Mouse (Mus musculus) cerebellum, adult 2 months (tissue): ENCODE data around the gene Edc3. TPM values are rescaled to one million over a fixed set of nuclear protein-coding genes. Genes with fewer than 3 reads are reported as not detected.
A peak's percentile ranks its signal among the peaks of the same experiment; 100 is the strongest.

Experiments used
- DNase-seq, 2 experiments: peaks; one replicate each; pipeline ENCODE4 v3.0.0; 2021
- H3K27ac ChIP-seq: fragments of 200-500 bp; 2 replicates; pipeline ENCODE4 v1.5.1; 2012; ENCODE audit warnings: low read length, control low read depth, inconsistent platforms; ENCODE audit not compliant: insufficient read depth
- H3K27me3 ChIP-seq: fragments of 200-500 bp; 2 replicates; pipeline ENCODE4 v1.6.1; 2012; ENCODE audit warnings: inconsistent platforms, mild to moderate bottlenecking, low read length, moderate library complexity; ENCODE audit not compliant: control insufficient read depth, insufficient read depth
- H3K4me1 ChIP-seq: fragments of 200-500 bp; 2 replicates; pipeline ENCODE4 v1.6.1; 2011; ENCODE audit warnings: low read length; ENCODE audit not compliant: control insufficient read depth, insufficient read depth
- H3K4me3 ChIP-seq: fragments of 200-500 bp; replicated peaks from 2 replicates; pipeline ENCODE3; 2011; ENCODE audit warnings: mild to moderate bottlenecking, low read depth, low read length, control low read depth; ENCODE audit not compliant: insufficient read depth
- CTCF ChIP-seq: fragments of 200-500 bp; IDR thresholded peaks from 2 replicates; pipeline ENCODE4 v1.5.1; 2011; ENCODE audit warnings: low read depth, mild to moderate bottlenecking, control low read depth, low read length, moderate library complexity, borderline replicate concordance; ENCODE audit not compliant: insufficient read depth
- POLR2A ChIP-seq: fragments of 200-500 bp; IDR thresholded peaks from 2 replicates; pipeline ENCODE4 v1.6.1; 2011; ENCODE audit warnings: low read length, control low read depth, borderline replicate concordance; ENCODE audit not compliant: insufficient read depth
- WGBS: fragments of 180-500 bp; shearing (Covaris S2); methylation state at CpG from one replicate; pipeline ENCODE4 v1.1.7; 2018; 5-methylcytosine and 5-hydroxymethylcytosine counted together
- polyA plus RNA-seq: library from polyadenylated mRNA; depleted of rRNA; stranded (reverse); fragments of >200 nt; gene quantifications from 2 replicates; pipeline ENCODE4 v1.2.3, GENCODE M21; 2012

The Edc3 gene
- polyA plus RNA-seq, 1 experiment = 16.1 TPM

DNA sequence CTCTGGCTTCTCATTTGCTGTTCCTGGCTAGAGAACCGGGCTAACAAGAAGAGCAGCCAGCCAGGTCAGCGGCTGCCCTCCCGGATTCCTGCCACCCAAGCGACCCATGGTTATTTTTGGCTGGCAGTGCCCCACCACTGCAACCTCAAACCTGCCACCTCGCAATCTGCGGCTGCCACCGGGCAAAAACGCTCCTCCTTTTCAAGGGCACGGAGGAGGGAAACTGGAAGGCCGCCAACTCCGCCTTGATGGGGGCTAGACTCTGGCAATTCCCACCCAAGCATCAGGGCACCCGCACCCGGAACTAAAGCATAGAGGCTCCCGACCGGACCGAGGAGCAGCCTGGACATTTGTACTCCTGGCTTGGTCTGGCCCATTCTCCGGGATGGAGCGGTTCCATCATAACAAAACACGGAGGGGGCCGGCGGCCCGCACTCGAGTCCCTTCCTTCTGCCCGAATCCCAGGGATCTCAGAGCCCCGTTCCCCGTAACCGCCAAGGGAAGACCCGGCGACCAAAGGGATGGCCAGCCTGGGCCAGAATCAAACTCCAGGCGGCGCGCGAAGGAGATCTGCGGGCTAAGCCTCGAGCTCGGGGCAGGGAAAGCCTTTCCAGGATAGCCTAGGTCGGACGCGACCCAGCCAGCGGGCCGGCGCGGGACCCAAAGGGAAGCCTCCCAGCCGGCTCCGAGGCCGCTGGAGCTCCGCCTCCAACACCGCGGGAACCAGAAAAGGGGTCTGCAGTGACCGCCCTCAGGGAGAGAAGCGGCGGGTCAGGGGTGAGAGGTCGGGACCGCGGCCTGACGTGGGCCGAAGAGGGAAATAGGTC is 56.0 kb downstream of the Edc3 start:
- DNase-seq = peak; percentile 74 to 75
- Histone ChIP-seq H3K4me1 (peaks cover 26% of the 10 kb centered on the region), H3K4me3 (peak overlapping the region; percentile 54), H3K27ac (peak overlapping the region; percentile 89), H3K27me3 (no peaks in the 10 kb centered on the region)
- no peak for TF ChIP-seq POLR2A
- TF ChIP-seq CTCF = no peak
- WGBS = under 1% methylated on average over 57 of the region's 57 CpGs

- H3K27me3 ChIP-seq = no peaks in the 10 kb centered on the region
- TF ChIP-seq POLR2A (0 out of 2 replicates have a peak, but pooled peaks have one; percentile 49), CTCF (no peak)
- H3K4me3 ChIP-seq = peak overlapping the region; percentile 54
- under 1% methylated on average over 45 of the region's 45 CpGs for WGBS
- peak; percentile 94 for DNase-seq
- peaks cover 21% of the 10 kb centered on the region for H3K4me1 ChIP-seq
- H3K27ac ChIP-seq = peak overlapping the region; percentile 89
Measured at GRCm38 (mm10) chr9:57764974-57765363, 56.6 kb downstream of the Edc3 start.

DNA sequence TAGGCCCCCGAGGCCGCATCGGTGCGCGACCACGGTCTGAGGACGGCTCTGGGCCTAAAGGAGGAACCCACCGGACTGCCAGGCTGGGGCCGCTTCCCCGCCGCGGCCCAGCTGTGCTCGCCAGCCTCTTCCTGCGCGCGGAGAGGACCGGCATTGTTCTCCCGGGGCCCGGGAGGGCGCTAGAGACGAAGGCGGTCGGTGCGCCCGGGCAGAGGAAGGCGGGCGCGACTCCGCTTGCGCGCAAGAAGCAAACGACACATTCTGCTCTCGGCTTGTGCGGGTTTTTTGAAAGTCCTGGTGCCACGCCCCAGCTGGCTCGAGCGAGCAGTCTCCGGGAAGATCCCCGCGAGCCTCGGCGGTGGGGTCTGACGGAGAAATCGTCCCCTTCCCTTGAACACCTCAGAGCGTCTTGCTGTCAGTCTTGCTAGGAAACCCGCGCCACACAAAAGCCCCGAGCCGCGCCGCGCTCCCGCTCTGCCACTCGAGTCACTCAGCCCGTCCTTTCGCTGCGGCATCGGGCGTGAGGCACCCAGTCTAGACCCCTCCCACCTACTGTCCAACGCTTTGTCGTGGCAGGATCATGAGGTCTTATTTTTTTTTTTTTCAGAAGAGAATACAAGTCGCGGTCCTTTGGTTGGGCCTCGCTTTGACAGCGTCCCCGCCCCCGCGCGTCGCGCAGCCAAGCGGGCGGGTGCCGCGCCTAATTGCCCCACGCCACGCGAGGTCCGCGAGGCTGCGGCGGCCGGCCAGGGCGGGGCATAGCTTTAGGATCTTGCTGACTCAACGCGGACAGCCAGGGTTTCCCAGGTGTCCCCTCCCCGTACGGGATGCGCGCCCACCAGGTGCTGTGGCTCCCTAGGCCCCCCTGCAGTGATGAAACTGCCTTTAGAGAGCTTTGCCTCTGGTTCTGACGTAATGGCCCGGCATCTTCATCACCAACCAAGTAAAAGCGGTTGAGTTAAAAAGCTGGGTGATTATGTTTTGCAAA is 57.3 kb downstream of the Edc3 start, which contains the start of gene Clk3:
Gene Clk3, minus strand, starts transcription at position 497 of the 988 bp plus-strand sequence.
- Histone ChIP-seq H3K27ac (peak within 1 kb of the TSS; percentile 89), H3K4me3 (peak within 1 kb of the TSS; percentile 54), H3K4me1 (peaks cover 16% of the 10 kb centered on the region), H3K27me3 (no peaks in the 10 kb centered on the region)
- DNase-seq = peak in 1 of 2 experiments; percentile 83
- TF ChIP-seq POLR2A (no peak), CTCF (no peak)
- WGBS = under 1% methylated on average over 93 of the region's 93 CpGs

DNA sequence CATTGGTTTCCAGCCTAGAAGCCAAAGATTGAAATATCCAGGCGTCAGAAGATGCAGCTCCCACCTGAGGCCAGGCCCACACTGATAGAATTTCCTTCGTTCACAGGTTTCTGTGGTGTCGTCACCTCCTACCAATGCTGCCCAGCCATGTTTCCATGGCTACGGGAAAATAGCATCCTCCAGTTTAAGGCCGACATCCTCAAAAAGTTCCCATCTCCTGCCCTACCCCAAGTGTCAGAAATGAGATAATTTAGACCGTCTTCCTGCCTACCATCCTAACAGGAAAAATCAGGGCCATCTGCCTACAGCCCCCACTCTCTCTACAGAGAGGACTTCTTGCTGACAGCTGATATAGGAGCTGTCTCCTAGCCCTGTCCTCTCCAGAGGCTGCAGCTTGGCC is 58.1 kb downstream of the Edc3 start:
- Histone ChIP-seq H3K27ac (no peak overlapping the region), H3K27me3 (no peaks in the 10 kb centered on the region), H3K4me3 (peak overlapping the region; percentile 54), H3K4me1 (peaks cover 11% of the 10 kb centered on the region)
- no peak for DNase-seq
- TF ChIP-seq CTCF (no peak), POLR2A (no peak)
- WGBS = 42% methylated on average over 6 of the region's 6 CpGs

GRCm38 (mm10) chr9:57767231-57767630 is 58.9 kb downstream of the Edc3 start:
- no peak for TF ChIP-seq CTCF
- no peak for TF ChIP-seq POLR2A
- no peak overlapping the region for H3K27ac ChIP-seq
- 88% methylated on average over 4 of the region's 4 CpGs for WGBS
- H3K4me3 ChIP-seq = no peak overlapping the region
- DNase-seq = no peak
- peaks cover 4% of the 10 kb centered on the region for H3K4me1 ChIP-seq
- H3K27me3 ChIP-seq = no peaks in the 10 kb centered on the region

- WGBS = 12% methylated on average over 2 of the region's 2 CpGs
- TF ChIP-seq CTCF (no peak), POLR2A (no peak)
- Histone ChIP-seq H3K27ac (no peak overlapping the region), H3K4me3 (no peak overlapping the region), H3K27me3 (no peaks in the 10 kb centered on the region), H3K4me1 (no peaks in the 10 kb centered on the region)
- DNase-seq = no peak
Measured at GRCm38 (mm10) chr9:57769539-57770069, 61.3 kb downstream of the Edc3 start.

DNA sequence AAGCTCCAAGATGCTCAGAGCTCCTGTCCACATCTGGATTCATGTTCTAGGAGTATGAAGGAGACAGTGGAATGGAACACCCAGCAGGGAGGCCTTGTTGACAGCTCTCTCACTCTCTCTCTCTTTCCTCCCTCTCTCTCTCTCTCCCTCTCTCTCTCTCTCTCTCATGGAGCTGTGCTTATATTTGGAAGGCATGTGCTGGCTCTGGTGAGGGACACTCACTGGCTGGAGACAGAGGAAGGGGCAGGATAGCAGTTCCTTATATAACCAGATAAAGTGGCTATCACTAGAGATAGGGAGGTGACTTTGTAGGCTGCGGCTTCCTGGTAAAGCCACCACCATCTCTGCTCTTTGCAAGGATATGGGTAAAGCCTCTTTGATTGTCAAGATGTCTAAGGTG is 61.9 kb downstream of the Edc3 start:
- Histone ChIP-seq H3K4me3 (no peak overlapping the region), H3K4me1 (no peaks in the 10 kb centered on the region), H3K27ac (no peak overlapping the region), H3K27me3 (no peaks in the 10 kb centered on the region)
- no peak for DNase-seq
- WGBS = 98% methylated on average over 1 of the region's 1 CpGs
- TF ChIP-seq POLR2A (no peak), CTCF (no peak)
